Mouse (Mus musculus): ENCODE measurements around the gene P3h4. TPM values are rescaled to one million over a fixed set of nuclear protein-coding genes. Genes with fewer than 3 reads are reported as not detected.

Gene P3h4
- polyA plus RNA-seq (2014; fragmentation: Nextera tagmentation; extraction: Ambion mirVana), result 68.0 and 68.9 TPM in 2 replicates

- H3K9ac ChIP-seq (replicated peaks; ENCODE audit: low read depth, low read length), result peak within 1 kb of the TSS; percentile 72
- peak within 1 kb of the TSS; percentile 67 for H3K4me3 ChIP-seq (ENCODE audit: low read depth, low read length)
- H3K27ac ChIP-seq (ENCODE audit: low read length), result peak within 1 kb of the TSS; percentile 88
- H3K4me1 ChIP-seq (ENCODE audit: control insufficient read depth, insufficient read depth, low read length), result peaks cover 38% of the 10 kb centered on the region
- peak within 1 kb of the TSS; percentile 79 for H3K4me2 ChIP-seq (replicated peaks; ENCODE audit: low read depth, low read length)
- peaks cover 8% of the 10 kb centered on the region; the same call in 1 of the 2 replicates for H3K36me3 ChIP-seq (ENCODE audit: control insufficient read depth, insufficient read depth, low read length)
- peak; percentile 93 for ATAC-seq (ENCODE audit: insufficient number of reproducible peaks, insufficient read depth, low FRiP score, low read depth)
- no peaks in the 10 kb centered on the region for H3K27me3 ChIP-seq (ENCODE audit: control insufficient read depth, insufficient read depth, low read length)
- WGBS, result under 1% methylated on average over 80 of the region's 93 CpGs
- H3K9me3 ChIP-seq (ENCODE audit: control insufficient read depth, low read depth, low read length), result no peaks in the 10 kb centered on the region
Observed at GRCm38 (mm10) chr11:100414021-100414913, at the start of gene P3h4. Gene P3h4, minus strand, starts transcription at chr11:100414836.

GRCm38 (mm10) chr11:100462699-100463098, 48.1 kb upstream of the P3h4 start:
- Histone ChIP-seq H3K4me3 (ENCODE audit: low read depth, low read length) (no peak overlapping the region), H3K9ac (replicated peaks; ENCODE audit: low read depth, low read length) (no peak overlapping the region), H3K4me2 (replicated peaks; ENCODE audit: low read depth, low read length) (no peak overlapping the region), H3K27me3 (ENCODE audit: control insufficient read depth, insufficient read depth, low read length) (no peaks in the 10 kb centered on the region), H3K27ac (ENCODE audit: low read length) (no peak overlapping the region), H3K36me3 (ENCODE audit: control insufficient read depth, insufficient read depth, low read length) (peaks cover 27% of the 10 kb centered on the region), H3K9me3 (ENCODE audit: control insufficient read depth, low read depth, low read length) (no peaks in the 10 kb centered on the region), H3K4me1 (ENCODE audit: control insufficient read depth, insufficient read depth, low read length) (no peaks in the 10 kb centered on the region)
- no peak for ATAC-seq (ENCODE audit: insufficient number of reproducible peaks, insufficient read depth, low FRiP score, low read depth)
- 91% methylated on average over 10 of the region's 10 CpGs for whole genome bisulfite sequencing

GRCm38 (mm10) chr11:100457711-100458110, 43.1 kb upstream of the P3h4 start:
- no peak for ATAC-seq (ENCODE audit: insufficient number of reproducible peaks, insufficient read depth, low FRiP score, low read depth)
- Histone ChIP-seq H3K27ac (ENCODE audit: low read length) (no peak overlapping the region), H3K36me3 (ENCODE audit: control insufficient read depth, insufficient read depth, low read length) (peaks cover 18% of the 10 kb centered on the region), H3K9ac (replicated peaks; ENCODE audit: low read depth, low read length) (no peak overlapping the region), H3K4me1 (ENCODE audit: control insufficient read depth, insufficient read depth, low read length) (no peaks in the 10 kb centered on the region), H3K4me3 (ENCODE audit: low read depth, low read length) (no peak overlapping the region), H3K9me3 (ENCODE audit: control insufficient read depth, low read depth, low read length) (no peaks in the 10 kb centered on the region), H3K27me3 (ENCODE audit: control insufficient read depth, insufficient read depth, low read length) (no peaks in the 10 kb centered on the region), H3K4me2 (replicated peaks; ENCODE audit: low read depth, low read length) (no peak overlapping the region)
- WGBS, result 80% methylated on average over 5 of the region's 5 CpGs

GRCm38 (mm10) chr11:100457247-100457646, 42.6 kb upstream of the P3h4 start:
- no peak overlapping the region for H3K27ac ChIP-seq (ENCODE audit: low read length)
- H3K4me2 ChIP-seq (replicated peaks; ENCODE audit: low read depth, low read length), result no peak overlapping the region
- WGBS, result 72% methylated on average over 4 of the region's 4 CpGs
- no peaks in the 10 kb centered on the region for H3K9me3 ChIP-seq (ENCODE audit: control insufficient read depth, low read depth, low read length)
- no peak overlapping the region for H3K4me3 ChIP-seq (ENCODE audit: low read depth, low read length)
- H3K9ac ChIP-seq (replicated peaks; ENCODE audit: low read depth, low read length), result no peak overlapping the region
- no peaks in the 10 kb centered on the region for H3K27me3 ChIP-seq (ENCODE audit: control insufficient read depth, insufficient read depth, low read length)
- H3K4me1 ChIP-seq (ENCODE audit: control insufficient read depth, insufficient read depth, low read length), result no peaks in the 10 kb centered on the region
- peaks cover 15% of the 10 kb centered on the region for H3K36me3 ChIP-seq (ENCODE audit: control insufficient read depth, insufficient read depth, low read length)
- ATAC-seq (ENCODE audit: insufficient number of reproducible peaks, insufficient read depth, low FRiP score, low read depth), result no peak

- Histone ChIP-seq H3K36me3 (ENCODE audit: control insufficient read depth, insufficient read depth, low read length) (peaks cover 5% of the 10 kb centered on the region; the same call in 1 of the 2 replicates), H3K27me3 (ENCODE audit: control insufficient read depth, insufficient read depth, low read length) (no peaks in the 10 kb centered on the region), H3K9me3 (ENCODE audit: control insufficient read depth, low read depth, low read length) (no peaks in the 10 kb centered on the region), H3K4me1 (ENCODE audit: control insufficient read depth, insufficient read depth, low read length) (peaks cover 7% of the 10 kb centered on the region; the same call in 1 of the 2 replicates), H3K27ac (ENCODE audit: low read length) (no peak overlapping the region), H3K4me3 (ENCODE audit: low read depth, low read length) (no peak overlapping the region), H3K9ac (replicated peaks; ENCODE audit: low read depth, low read length) (no peak overlapping the region), H3K4me2 (replicated peaks; ENCODE audit: low read depth, low read length) (no peak overlapping the region)
- ATAC-seq (ENCODE audit: insufficient number of reproducible peaks, insufficient read depth, low FRiP score, low read depth), result no peak
- WGBS, result 80% methylated on average over 6 of the region's 6 CpGs
Observed at GRCm38 (mm10) chr11:100442625-100443024, 28.0 kb upstream of the P3h4 start.

GRCm38 (mm10) chr11:100441797-100442196, 27.2 kb upstream of the P3h4 start, which contains the start of the genes Nt5c3b and Klhl10:
Gene Nt5c3b, minus strand, starts transcription at chr11:100441808.
Gene Klhl10, plus strand, starts transcription at chr11:100441917.
- 0 out of 2 replicates have a peak within 1 kb of the TSS, but pooled peaks have one; percentile 7 for H3K27ac ChIP-seq (ENCODE audit: low read length)
- peak within 1 kb of the TSS; percentile 81 for H3K9ac ChIP-seq (replicated peaks; ENCODE audit: low read depth, low read length)
- ATAC-seq (ENCODE audit: insufficient number of reproducible peaks, insufficient read depth, low FRiP score, low read depth), result no peak
- peaks cover 8% of the 10 kb centered on the region; the same call in 1 of the 2 replicates for H3K36me3 ChIP-seq (ENCODE audit: control insufficient read depth, insufficient read depth, low read length)
- WGBS, result 88% methylated on average over 8 of the region's 8 CpGs
- H3K27me3 ChIP-seq (ENCODE audit: control insufficient read depth, insufficient read depth, low read length), result no peaks in the 10 kb centered on the region
- peak within 1 kb of the TSS; percentile 72 for H3K4me2 ChIP-seq (replicated peaks; ENCODE audit: low read depth, low read length)
- H3K4me3 ChIP-seq (ENCODE audit: low read depth, low read length), result peak within 1 kb of the TSS; percentile 67
- H3K9me3 ChIP-seq (ENCODE audit: control insufficient read depth, low read depth, low read length), result no peaks in the 10 kb centered on the region
- peaks cover 7% of the 10 kb centered on the region; the same call in 1 of the 2 replicates for H3K4me1 ChIP-seq (ENCODE audit: control insufficient read depth, insufficient read depth, low read length)

- peak overlapping the region; percentile 67 for H3K4me3 ChIP-seq (ENCODE audit: low read depth, low read length)
- ATAC-seq (ENCODE audit: insufficient number of reproducible peaks, insufficient read depth, low FRiP score, low read depth), result peak; percentile 95
- 1% methylated on average over 52 of the region's 52 CpGs for WGBS
- H3K27me3 ChIP-seq (ENCODE audit: control insufficient read depth, insufficient read depth, low read length), result no peaks in the 10 kb centered on the region
- H3K4me2 ChIP-seq (replicated peaks; ENCODE audit: low read depth, low read length), result peak overlapping the region; percentile 72
- no peaks in the 10 kb centered on the region for H3K9me3 ChIP-seq (ENCODE audit: control insufficient read depth, low read depth, low read length)
- peak overlapping the region; percentile 81 for H3K9ac ChIP-seq (replicated peaks; ENCODE audit: low read depth, low read length)
- H3K27ac ChIP-seq (ENCODE audit: low read length), result 0 out of 2 replicates have a peak overlapping the region, but pooled peaks have one; percentile 7
- peaks cover 14% of the 10 kb centered on the region; the same call in 1 of the 2 replicates for H3K36me3 ChIP-seq (ENCODE audit: control insufficient read depth, insufficient read depth, low read length)
- H3K4me1 ChIP-seq (ENCODE audit: control insufficient read depth, insufficient read depth, low read length), result peaks cover 7% of the 10 kb centered on the region; the same call in 1 of the 2 replicates
Observed at GRCm38 (mm10) chr11:100440691-100441522, 26.3 kb upstream of the P3h4 start.

GRCm38 (mm10) chr11:100437901-100438300, 23.3 kb upstream of the P3h4 start:
- Histone ChIP-seq H3K4me1 (ENCODE audit: control insufficient read depth, insufficient read depth, low read length) (peaks cover 7% of the 10 kb centered on the region; the same call in 1 of the 2 replicates), H3K36me3 (ENCODE audit: control insufficient read depth, insufficient read depth, low read length) (peaks cover 17% of the 10 kb centered on the region; the same call in 1 of the 2 replicates)
- WGBS, result 79% methylated on average over 1 of the region's 1 CpGs

More at GRCm38 (mm10) chr11:100437901-100438300, 23.3 kb upstream of the P3h4 start:
- H3K9me3 ChIP-seq (ENCODE audit: control insufficient read depth, low read depth, low read length), result no peaks in the 10 kb centered on the region
- H3K27ac ChIP-seq (ENCODE audit: low read length), result no peak overlapping the region
- no peak overlapping the region for H3K4me3 ChIP-seq (ENCODE audit: low read depth, low read length)
- no peak for ATAC-seq (ENCODE audit: insufficient number of reproducible peaks, insufficient read depth, low FRiP score, low read depth)
- no peak overlapping the region for H3K9ac ChIP-seq (replicated peaks; ENCODE audit: low read depth, low read length)
- H3K4me2 ChIP-seq (replicated peaks; ENCODE audit: low read depth, low read length), result no peak overlapping the region
- H3K27me3 ChIP-seq (ENCODE audit: control insufficient read depth, insufficient read depth, low read length), result no peaks in the 10 kb centered on the region

All from stomach, embryonic 14.5 days (tissue).